Mouse (Mus musculus) midbrain, postnatal 0 days (tissue): ENCODE data around the gene Yipf3. TPM values are rescaled to one million over a fixed set of nuclear protein-coding genes. Genes with fewer than 3 reads are reported as not detected.

Experiments
- ATAC-seq: fragments of 200-750 bp; cut with Nextera tagmentation; 2 replicates; pipeline ENCODE4 v1.8.0; 2017; ENCODE audit warnings: moderate number of reproducible peaks, mild to moderate bottlenecking, moderate TSS enrichment, moderate library complexity; ENCODE audit not compliant: low FRiP score
- DNase-seq: peaks from one replicate; pipeline ENCODE4 v3.0.0-alpha.2; 2015; ENCODE audit warnings: low spot score
- H3K27ac ChIP-seq: fragments of 300-500 bp; sonication (generic); 2 replicates; pipeline ENCODE4 v1.5.1; 2014; ENCODE audit warnings: low read depth, mild to moderate bottlenecking, low read length, mixed read lengths
- H3K27me3 ChIP-seq: fragments of 300-500 bp; sonication (generic); 2 replicates; pipeline ENCODE4 v1.6.1; 2014; ENCODE audit warnings: low read length, control low read depth, mixed read lengths; ENCODE audit not compliant: insufficient read depth
- H3K36me3 ChIP-seq: fragments of 300-500 bp; sonication (generic); 2 replicates; pipeline ENCODE4 v1.6.1; 2014; ENCODE audit warnings: low read length, control low read depth, mixed read lengths; ENCODE audit not compliant: insufficient read depth
- H3K4me1 ChIP-seq: fragments of 300-500 bp; sonication (generic); 2 replicates; pipeline ENCODE4 v1.6.1; 2014; ENCODE audit warnings: mild to moderate bottlenecking, control low read depth, antibody characterized with exemption, low read length, mixed read lengths; ENCODE audit not compliant: insufficient read depth
- H3K4me2 ChIP-seq: fragments of 300-500 bp; sonication (generic); 2 replicates; pipeline ENCODE4 v1.6.1; 2014; ENCODE audit warnings: low read depth, mild to moderate bottlenecking, low read length, mixed read lengths; ENCODE audit not compliant: poor library complexity, severe bottlenecking
- H3K4me3 ChIP-seq: fragments of 300-500 bp; sonication (generic); 2 replicates; pipeline ENCODE4 v1.5.1; 2014; ENCODE audit warnings: low read depth, mild to moderate bottlenecking, low read length, moderate library complexity
- H3K9ac ChIP-seq: fragments of 300-500 bp; sonication (generic); replicated peaks from 2 replicates; pipeline ENCODE4 v1.6.1; 2014; ENCODE audit warnings: mild to moderate bottlenecking, low read length, moderate library complexity, mixed read lengths; ENCODE audit not compliant: poor library complexity, severe bottlenecking
- H3K9me3 ChIP-seq: fragments of 300-500 bp; sonication (generic); 2 replicates; pipeline ENCODE4 v1.6.1; 2016; ENCODE audit warnings: low read length, control low read depth
- CTCF ChIP-seq: IDR thresholded peaks from 2 replicates; pipeline ENCODE4 v1.5.1; 2016; ENCODE audit warnings: antibody characterized with exemption, mild to moderate bottlenecking
- WGBS: fragments of 180-500 bp; shearing (Covaris S2); extraction: QIAGEN DNeasy Blood & Tissue Kit; methylation state at CpG from one replicate; pipeline ENCODE4 v1.1.7; 2014; 5-methylcytosine and 5-hydroxymethylcytosine counted together
- polyA plus RNA-seq: library from polyadenylated mRNA; unstranded; fragments of >200 nt; fragmentation: Nextera tagmentation; extraction: Ambion mirVana; gene quantifications from 2 replicates; pipeline ENCODE4 v1.2.1, GENCODE M21; 2015
- total RNA-seq: library from RNA; depleted of rRNA; stranded (reverse); fragments of >200 nt; gene quantifications from 2 replicates; pipeline ENCODE4 v1.2.3, GENCODE M21; 2014

Gene Yipf3
- total and polyA plus RNA-seq, 2 experiments from 2014 or later: 18.9 to 70.6 TPM

DNA sequence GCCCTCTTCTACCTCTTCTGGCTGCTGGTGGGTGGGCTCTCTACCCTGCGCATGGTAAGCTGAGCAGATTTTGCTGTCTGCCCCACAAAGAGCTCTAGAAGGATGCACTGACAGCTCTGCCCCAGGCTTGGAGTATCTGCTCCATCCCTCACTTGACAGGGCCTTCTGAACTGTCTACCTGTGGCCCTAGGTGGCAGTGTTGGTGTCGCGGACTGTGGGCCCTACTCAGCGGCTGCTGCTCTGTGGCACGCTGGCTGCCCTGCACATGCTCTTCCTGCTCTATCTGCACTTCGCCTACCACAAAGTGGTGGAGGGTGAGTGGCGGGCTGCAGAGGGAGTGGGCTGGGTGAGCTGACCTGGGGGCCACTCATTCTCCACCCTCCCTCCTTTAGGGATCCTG is 3.3 kb downstream of the Yipf3 start:
- Histone ChIP-seq H3K9ac (no peak overlapping the region), H3K27ac (no peak overlapping the region), H3K36me3 (peaks cover 30% of the 10 kb centered on the region), H3K27me3 (no peaks in the 10 kb centered on the region), H3K9me3 (no peaks in the 10 kb centered on the region), H3K4me3 (no peak overlapping the region), H3K4me1 (peaks cover 18% of the 10 kb centered on the region), H3K4me2 (no peak overlapping the region)
- peak; percentile 19; the same call in 1 of the 2 replicates for TF ChIP-seq CTCF
- WGBS: 81% methylated on average over 7 of the region's 7 CpGs
- no peak for ATAC-seq
- no peak for DNase-seq

DNA sequence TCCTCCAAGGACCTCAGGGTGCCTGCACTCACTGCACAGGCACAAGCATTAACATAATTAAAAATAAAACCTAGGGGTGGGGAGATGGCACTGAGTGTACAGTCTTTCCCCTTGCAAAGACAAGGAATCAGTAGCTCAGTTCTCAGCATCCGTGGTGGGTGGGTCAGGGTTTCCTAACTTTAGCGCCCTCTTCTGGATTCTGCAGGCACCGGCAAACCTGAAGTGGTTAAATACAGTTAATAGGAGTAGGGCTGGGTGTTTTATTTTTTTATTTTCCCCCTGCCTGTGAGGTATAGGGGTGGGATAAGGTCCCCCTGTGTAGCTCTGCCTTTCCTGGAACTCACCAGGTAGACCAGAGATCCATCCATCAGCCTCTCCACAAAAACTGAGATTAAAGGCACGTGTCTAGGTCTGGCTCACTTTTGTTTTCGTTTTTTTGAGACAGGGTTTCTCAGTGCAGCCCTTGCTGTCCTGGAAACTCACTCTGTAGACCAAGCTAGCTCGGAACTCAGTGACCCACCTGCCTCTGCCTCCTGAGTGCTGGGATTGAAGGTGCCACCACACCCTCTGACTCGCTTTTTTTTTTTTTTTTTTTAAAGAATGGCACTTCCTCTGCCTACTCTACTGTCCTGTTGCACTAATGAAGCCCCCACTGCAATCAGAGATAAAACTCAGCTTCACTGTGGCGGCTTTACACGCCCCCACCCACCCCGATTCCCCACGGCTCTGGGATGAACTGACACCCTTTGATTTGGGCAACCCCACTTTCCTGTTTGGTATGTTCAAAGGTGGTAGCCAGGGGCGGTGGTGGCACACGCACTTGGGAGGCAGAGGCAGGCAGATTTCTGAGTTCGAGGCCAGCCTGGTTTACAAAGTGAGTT is 4.9 kb downstream of the Yipf3 start:
- no peak for ATAC-seq
- Histone ChIP-seq H3K36me3 (peaks cover 38% of the 10 kb centered on the region), H3K4me3 (peak overlapping the region; percentile 87; the same call in 1 of the 2 replicates), H3K4me2 (peak overlapping the region; percentile 84), H3K27ac (no peak overlapping the region), H3K9ac (no peak overlapping the region), H3K27me3 (no peaks in the 10 kb centered on the region), H3K4me1 (peaks cover 11% of the 10 kb centered on the region; the same call in 1 of the 2 replicates), H3K9me3 (no peaks in the 10 kb centered on the region)
- WGBS: 60% methylated on average over 14 of the region's 14 CpGs
- peak; percentile 69 for DNase-seq
- TF ChIP-seq CTCF: peak; percentile 66

DNA sequence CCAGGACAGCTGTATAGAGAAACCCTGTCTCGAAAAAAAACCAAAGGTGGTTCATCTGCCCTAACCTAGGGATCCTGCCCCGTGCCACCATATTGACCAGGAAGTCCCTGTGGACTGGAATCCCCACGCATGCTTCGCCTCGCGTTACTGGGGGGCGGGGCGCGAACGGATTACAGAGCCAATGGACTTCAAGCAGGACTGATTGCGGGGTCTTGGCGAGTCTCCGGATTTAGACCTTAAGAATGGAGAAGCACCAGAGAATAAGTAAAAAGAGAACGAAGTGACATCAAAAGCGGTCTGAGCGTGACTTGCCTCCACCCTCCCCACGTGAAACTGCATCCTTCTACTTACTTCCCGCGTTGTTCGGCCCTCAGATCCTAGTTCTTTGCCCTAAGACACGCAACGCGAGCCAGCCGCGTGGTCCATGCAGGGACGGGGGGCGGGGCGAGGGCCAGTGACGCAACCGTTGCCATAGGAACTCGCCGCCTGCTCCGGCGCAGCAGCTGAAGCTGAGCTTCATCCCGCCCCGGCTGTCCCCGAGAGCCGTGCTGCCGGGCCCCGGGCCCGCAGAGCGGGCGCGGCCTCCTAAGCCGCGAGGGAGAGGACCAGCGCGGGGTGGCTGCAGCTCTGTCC is 5.7 kb downstream of the Yipf3 start, which contains the start of gene Lrrc73:
Gene Lrrc73 (plus strand): TSS at position 80 of the 633 bp plus-strand sequence.
- H3K4me1 ChIP-seq: peaks cover 11% of the 10 kb centered on the region; the same call in 1 of the 2 replicates
- H3K27me3 ChIP-seq: no peaks in the 10 kb centered on the region
- DNase-seq (peak; percentile 93), ATAC-seq (peak; percentile 85)
- no peak for TF ChIP-seq CTCF
- H3K27ac ChIP-seq: peak within 1 kb of the TSS; percentile 78
- H3K9me3 ChIP-seq: no peaks in the 10 kb centered on the region
- peaks cover 45% of the 10 kb centered on the region for H3K36me3 ChIP-seq
- peak within 1 kb of the TSS; percentile 86 for H3K9ac ChIP-seq
- H3K4me2 ChIP-seq: peak within 1 kb of the TSS; percentile 84
- H3K4me3 ChIP-seq: peak within 1 kb of the TSS; percentile 87
- WGBS: 2% methylated on average over 42 of the region's 48 CpGs

DNA sequence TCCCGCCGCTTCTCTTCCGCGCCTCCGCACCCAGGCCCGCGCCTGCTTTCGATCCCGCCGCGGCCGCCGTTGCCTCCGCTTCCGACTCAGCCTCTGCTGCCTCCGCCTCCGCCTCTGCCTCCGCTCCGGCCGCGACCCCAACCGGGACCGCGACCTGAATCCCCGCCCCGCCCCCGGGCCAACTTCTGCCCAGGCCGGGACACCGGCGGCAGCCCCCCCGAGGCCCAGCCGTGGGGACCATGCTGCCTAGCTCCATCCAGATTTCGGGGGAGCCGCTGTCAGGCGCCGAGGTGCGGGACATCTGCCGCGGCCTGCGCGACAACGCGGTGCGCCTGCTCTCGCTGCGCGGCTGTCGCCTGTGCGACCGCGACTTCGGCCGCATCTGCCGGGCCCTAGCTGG is 6.2 kb downstream of the Yipf3 start:
- DNase-seq (no peak), ATAC-seq (peak; percentile 29)
- H3K4me3 ChIP-seq: peak overlapping the region; percentile 87
- no peaks in the 10 kb centered on the region for H3K9me3 ChIP-seq
- peak overlapping the region; percentile 78 for H3K27ac ChIP-seq
- peaks cover 50% of the 10 kb centered on the region for H3K36me3 ChIP-seq
- TF ChIP-seq CTCF: no peak
- no peaks in the 10 kb centered on the region for H3K27me3 ChIP-seq
- under 1% methylated on average over 46 of the region's 54 CpGs for WGBS
- peaks cover 11% of the 10 kb centered on the region; the same call in 1 of the 2 replicates for H3K4me1 ChIP-seq
- peak overlapping the region; percentile 84 for H3K4me2 ChIP-seq
- peak overlapping the region; percentile 86 for H3K9ac ChIP-seq

DNA sequence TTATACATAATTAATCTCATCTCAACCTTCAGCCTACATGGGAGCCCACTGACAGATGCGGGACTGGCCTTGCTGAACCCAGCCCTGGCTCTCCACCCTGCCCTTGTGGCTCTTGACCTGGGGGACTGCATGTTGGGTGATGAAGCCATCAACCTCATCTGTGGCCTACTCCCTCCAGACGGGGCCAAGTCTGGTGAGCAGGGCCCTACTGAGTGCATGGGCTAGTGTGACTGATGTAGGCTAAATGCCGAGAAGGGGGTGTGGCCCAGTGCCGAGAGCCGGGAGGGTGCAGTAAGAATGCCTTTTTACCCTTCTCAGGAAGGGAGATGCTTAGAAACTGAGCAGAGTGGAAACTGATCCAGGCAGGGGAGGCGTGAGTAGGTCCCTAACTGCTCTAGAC is 7.3 kb downstream of the Yipf3 start:
- peaks cover 42% of the 10 kb centered on the region for H3K36me3 ChIP-seq
- WGBS: 26% methylated on average over 6 of the region's 6 CpGs
- no peak for ATAC-seq

More for the DNA sequence above, 7.3 kb downstream of the Yipf3 start:
- Histone ChIP-seq H3K4me3 (peak overlapping the region; percentile 87), H3K4me2 (peak overlapping the region; percentile 84), H3K27ac (no peak overlapping the region), H3K9me3 (no peaks in the 10 kb centered on the region), H3K4me1 (peaks cover 11% of the 10 kb centered on the region; the same call in 1 of the 2 replicates), H3K27me3 (no peaks in the 10 kb centered on the region), H3K9ac (peak overlapping the region; percentile 86)
- no peak for DNase-seq
- no peak for TF ChIP-seq CTCF
